Mouse (Mus musculus) adrenal gland, postnatal 14 days (tissue): ENCODE results near the gene Wfdc11. TPM values are rescaled to one million over a fixed set of nuclear protein-coding genes. Genes with fewer than 3 reads are reported as not detected.

Source experiments
- DNase-seq: peaks from one replicate; pipeline ENCODE4 v3.0.0; 2021; ENCODE audit warnings: mixed read lengths
- total RNA-seq: library from RNA; stranded (reverse); gene quantifications from 2 replicates; pipeline ENCODE4 v1.2.3, GENCODE M21; 2021

Gene Wfdc11
- total RNA-seq, 1 experiment from 2014 or later = not detected

- DNase-seq = no peak
Measured at GRCm38 (mm10) chr2:164638696-164639095, 35.2 kb downstream of the Wfdc11 start, which contains the start of gene Wfdc16. TSS of gene Wfdc16 (minus strand) at chr2:164638796.

- DNase-seq = no peak
Measured at GRCm38 (mm10) chr2:164635266-164635665, 38.6 kb downstream of the Wfdc11 start.

GRCm38 (mm10) chr2:164621775-164622174 lies 52.1 kb downstream of the Wfdc11 start:
- DNase-seq = no peak

- DNase-seq = peak; percentile 9
Measured at GRCm38 (mm10) chr2:164619050-164619449, 54.8 kb downstream of the Wfdc11 start.

- DNase-seq = no peak
Measured at GRCm38 (mm10) chr2:164615386-164615785, 58.5 kb downstream of the Wfdc11 start.

GRCm38 (mm10) chr2:164613471-164613870 lies 60.4 kb downstream of the Wfdc11 start, which contains the start of the genes Wfdc6b and Wfdc8:
TSS of gene Wfdc6b (plus strand) at chr2:164613522.
TSS of gene Wfdc8 (minus strand) at chr2:164613626.
- DNase-seq = peak; percentile 78

Other genes with a start within 250 kb of the Wfdc11 start
- 153 and 208 TPM in 2 replicates for gene Sdc4, start 230.2 kb downstream of the Wfdc11 start, total RNA-seq
- gene Sys1, start 217.1 kb downstream of the Wfdc11 start, total RNA-seq = 31.2 and 34.2 TPM in 2 replicates
- gene Gm20458, start 213.1 kb downstream of the Wfdc11 start, total RNA-seq = 0.82 and 5.9 TPM in 2 replicates
- gene Trp53tg5, start 200.4 kb downstream of the Wfdc11 start, total RNA-seq = not detected in 2 replicates
- gene Dbndd2, start 188.0 kb downstream of the Wfdc11 start, total RNA-seq = 10.0 and 13.8 TPM in 2 replicates
- gene Pigt, start 176.6 kb downstream of the Wfdc11 start, total RNA-seq = 85.2 and 89.0 TPM in 2 replicates
- gene Wfdc2, start 111.7 kb downstream of the Wfdc11 start, total RNA-seq = 2.1 TPM in 1 of 2 replicates, not detected in the other
- not detected in 2 replicates for gene Spint3, start 100.6 kb downstream of the Wfdc11 start, total RNA-seq
- gene Wfdc6a, start 88.6 kb downstream of the Wfdc11 start, total RNA-seq = 0.49 and 1.2 TPM in 2 replicates
- gene Eppin, start 80.5 kb downstream of the Wfdc11 start, total RNA-seq = not detected in 2 replicates
- not detected in 2 replicates for gene Wfdc6b, start 60.6 kb downstream of the Wfdc11 start, total RNA-seq
- gene Wfdc8, start 60.5 kb downstream of the Wfdc11 start, total RNA-seq = 0.23 TPM in 1 of 2 replicates, not detected in the other
- gene Wfdc16, start 35.3 kb downstream of the Wfdc11 start, total RNA-seq = not detected in 2 replicates
- gene Wfdc10, start 18.0 kb downstream of the Wfdc11 start, total RNA-seq = not detected in 2 replicates
- not detected in 2 replicates for gene Wfdc9, start 17.5 kb downstream of the Wfdc11 start, total RNA-seq
- not detected in 2 replicates for gene Wfdc13, start 11.0 kb upstream of the Wfdc11 start, total RNA-seq
- gene Spint4, start 24.4 kb upstream of the Wfdc11 start, total RNA-seq = not detected in 2 replicates
- not detected in 2 replicates for gene Spint5, start 41.2 kb upstream of the Wfdc11 start, total RNA-seq
- 0.59 TPM in 1 of 2 replicates, not detected in the other for gene Wfdc3, start 71.8 kb upstream of the Wfdc11 start, total RNA-seq
- 39.6 and 47.3 TPM in 2 replicates for gene Dnttip1, start 71.9 kb upstream of the Wfdc11 start, total RNA-seq
- gene Ube2c, start 95.8 kb upstream of the Wfdc11 start, total RNA-seq = 32.1 and 36.0 TPM in 2 replicates
- gene Tnnc2, start 105.9 kb upstream of the Wfdc11 start, total RNA-seq = 1.0 TPM in 1 of 2 replicates, not detected in the other
- 35.7 and 46.2 TPM in 2 replicates for gene Snx21, start 111.7 kb upstream of the Wfdc11 start, total RNA-seq
- gene Acot8, start 130.8 kb upstream of the Wfdc11 start, total RNA-seq = 25.7 and 28.9 TPM in 2 replicates
- gene Zswim3, start 131.0 kb upstream of the Wfdc11 start, total RNA-seq = 4.9 and 5.1 TPM in 2 replicates
- gene Zswim1, start 148.6 kb upstream of the Wfdc11 start, total RNA-seq = 7.0 and 8.9 TPM in 2 replicates
- not detected in 2 replicates for gene Spata25, start 154.4 kb upstream of the Wfdc11 start, total RNA-seq
- gene Ctsa, start 158.8 kb upstream of the Wfdc11 start, total RNA-seq = 104 and 116 TPM in 2 replicates
- 2.4 and 3.5 TPM in 2 replicates for gene Neurl2, start 159.4 kb upstream of the Wfdc11 start, total RNA-seq
- gene Pltp, start 183.6 kb upstream of the Wfdc11 start, total RNA-seq = 35.4 and 36.2 TPM in 2 replicates
- 42.3 and 54.0 TPM in 2 replicates for gene Pcif1, start 205.2 kb upstream of the Wfdc11 start, total RNA-seq
- gene Zfp335, start 237.7 kb upstream of the Wfdc11 start, total RNA-seq = 17.3 and 19.4 TPM in 2 replicates